Mouse (Mus musculus): ENCODE measurements around the gene Gstm6. TPM values are rescaled to one million over a fixed set of nuclear protein-coding genes. Genes with fewer than 3 reads are reported as not detected.
"Not testable (repeated sequence)": the region's sequence is repeated elsewhere in the genome, so short reads cannot be mapped to it uniquely, and the experiment has no call there.

Gene Gstm6
- polyA plus RNA-seq, 1 experiment = 4.3 TPM

DNA sequence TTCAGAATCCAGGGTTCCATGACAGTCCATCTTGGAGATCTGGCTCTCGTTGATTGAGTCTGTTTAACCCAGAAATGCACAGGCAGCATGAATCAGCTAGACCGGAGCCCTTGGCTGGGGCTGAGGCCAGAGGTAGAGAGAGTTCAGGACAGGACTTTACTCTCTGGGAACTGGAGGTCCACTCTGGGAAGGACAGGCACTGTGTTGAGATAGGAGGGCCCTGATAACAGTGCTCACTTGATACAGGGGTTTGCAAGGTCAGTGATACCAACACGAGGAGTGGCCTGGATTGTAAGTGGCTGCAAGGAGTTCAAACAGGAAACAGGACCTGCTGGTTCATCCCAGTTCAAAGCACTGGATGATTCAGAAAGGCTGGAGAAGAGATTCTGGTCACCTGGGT is 34.1 kb upstream of the Gstm6 start:
- H3K27ac ChIP-seq (ENCODE audit: insufficient read depth, low read depth, low read length) = no peak overlapping the region
- no peak overlapping the region for H3K4me3 ChIP-seq (ENCODE audit: insufficient read depth, low read depth, low read length)
- H3K4me1 ChIP-seq (ENCODE audit: control insufficient read depth, insufficient read depth, low read length) = no peaks in the 10 kb centered on the region
- TF ChIP-seq POLR2A (IDR thresholded peaks at IDR 0.05; ENCODE audit: low read depth, low read length) (no peak), CTCF (conservative IDR thresholded peaks at IDR 0.05; ENCODE audit: insufficient read depth, insufficient read length, low read depth, low read length) (no peak)
- 67% methylated on average over 3 of the region's 3 CpGs for WGBS
- no peaks in the 10 kb centered on the region for H3K27me3 ChIP-seq (replicated peaks; ENCODE audit: control insufficient read depth, insufficient read depth, low read length)
- DNase-seq = no peak
- no peaks in the 10 kb centered on the region for H3K36me3 ChIP-seq (ENCODE audit: control insufficient read depth, insufficient read depth, low read length)

DNA sequence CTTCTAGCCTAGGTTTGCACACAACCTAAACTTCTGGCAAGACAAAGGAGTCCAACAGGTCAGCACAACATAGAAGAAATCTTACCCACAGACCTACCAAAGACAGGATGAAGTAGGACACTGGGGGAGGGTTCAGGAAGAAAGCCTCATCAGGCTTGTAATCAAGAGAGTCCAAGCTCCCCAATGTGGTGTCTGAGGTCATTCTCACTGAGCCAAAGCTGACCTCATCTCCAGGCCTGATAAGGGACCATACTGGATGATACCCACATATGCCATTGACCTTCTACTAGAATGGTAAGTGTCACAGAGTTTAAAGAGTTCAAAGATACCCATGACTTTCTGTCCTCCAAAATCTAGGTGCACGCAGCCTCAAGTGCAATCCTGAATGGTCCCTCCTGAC is 30.7 kb upstream of the Gstm6 start:
- Histone ChIP-seq H3K4me1 (ENCODE audit: control insufficient read depth, insufficient read depth, low read length) (no peaks in the 10 kb centered on the region), H3K27me3 (replicated peaks; ENCODE audit: control insufficient read depth, insufficient read depth, low read length) (no peaks in the 10 kb centered on the region), H3K4me3 (ENCODE audit: insufficient read depth, low read depth, low read length) (no peak overlapping the region), H3K36me3 (ENCODE audit: control insufficient read depth, insufficient read depth, low read length) (no peaks in the 10 kb centered on the region), H3K27ac (ENCODE audit: insufficient read depth, low read depth, low read length) (no peak overlapping the region)
- TF ChIP-seq POLR2A (IDR thresholded peaks at IDR 0.05; ENCODE audit: low read depth, low read length) (no peak), CTCF (conservative IDR thresholded peaks at IDR 0.05; ENCODE audit: insufficient read depth, insufficient read length, low read depth, low read length) (no peak)
- 95% methylated on average over 1 of the region's 1 CpGs for WGBS
- DNase-seq = no peak

GRCm38 (mm10) chr3:107972070-107972469 is 28.5 kb upstream of the Gstm6 start:
- WGBS = 60% methylated on average over 3 of the region's 3 CpGs
- Histone ChIP-seq H3K36me3 (ENCODE audit: control insufficient read depth, insufficient read depth, low read length) (no peaks in the 10 kb centered on the region), H3K4me3 (ENCODE audit: insufficient read depth, low read depth, low read length) (no peak overlapping the region), H3K27ac (ENCODE audit: insufficient read depth, low read depth, low read length) (no peak overlapping the region), H3K4me1 (ENCODE audit: control insufficient read depth, insufficient read depth, low read length) (no peaks in the 10 kb centered on the region), H3K27me3 (replicated peaks; ENCODE audit: control insufficient read depth, insufficient read depth, low read length) (no peaks in the 10 kb centered on the region)
- no peak for DNase-seq
- no peak for TF ChIP-seq POLR2A (IDR thresholded peaks at IDR 0.05; ENCODE audit: low read depth, low read length)
- TF ChIP-seq CTCF (conservative IDR thresholded peaks at IDR 0.05; ENCODE audit: insufficient read depth, insufficient read length, low read depth, low read length) = no peak

DNA sequence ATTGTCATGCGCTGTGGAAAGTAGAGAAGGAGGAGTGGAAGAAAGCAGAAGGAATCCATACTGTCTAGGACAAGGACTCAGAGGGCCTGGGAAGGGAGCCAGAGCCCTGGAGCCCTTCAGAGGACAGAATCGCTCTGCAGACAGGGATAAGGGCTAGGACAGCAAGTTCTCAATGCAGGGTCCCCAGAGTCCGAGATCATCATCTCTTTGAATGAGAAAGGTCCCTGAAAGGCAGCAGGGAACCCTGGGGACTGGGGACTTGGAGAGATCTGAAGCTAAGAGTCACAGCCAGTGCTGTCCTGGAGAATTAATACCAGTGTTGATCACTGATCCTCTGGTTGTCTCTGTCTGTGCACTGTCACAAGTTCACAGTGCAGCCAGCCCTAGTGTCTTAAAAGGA is 27.6 kb upstream of the Gstm6 start:
- H3K4me1 ChIP-seq (ENCODE audit: control insufficient read depth, insufficient read depth, low read length); H3K27ac ChIP-seq (ENCODE audit: insufficient read depth, low read depth, low read length); H3K27me3 ChIP-seq (replicated peaks; ENCODE audit: control insufficient read depth, insufficient read depth, low read length); DNase-seq; H3K36me3 ChIP-seq (ENCODE audit: control insufficient read depth, insufficient read depth, low read length); H3K4me3 ChIP-seq (ENCODE audit: insufficient read depth, low read depth, low read length): not testable (repeated sequence)
- 74% methylated on average over 3 of the region's 3 CpGs for WGBS

DNA sequence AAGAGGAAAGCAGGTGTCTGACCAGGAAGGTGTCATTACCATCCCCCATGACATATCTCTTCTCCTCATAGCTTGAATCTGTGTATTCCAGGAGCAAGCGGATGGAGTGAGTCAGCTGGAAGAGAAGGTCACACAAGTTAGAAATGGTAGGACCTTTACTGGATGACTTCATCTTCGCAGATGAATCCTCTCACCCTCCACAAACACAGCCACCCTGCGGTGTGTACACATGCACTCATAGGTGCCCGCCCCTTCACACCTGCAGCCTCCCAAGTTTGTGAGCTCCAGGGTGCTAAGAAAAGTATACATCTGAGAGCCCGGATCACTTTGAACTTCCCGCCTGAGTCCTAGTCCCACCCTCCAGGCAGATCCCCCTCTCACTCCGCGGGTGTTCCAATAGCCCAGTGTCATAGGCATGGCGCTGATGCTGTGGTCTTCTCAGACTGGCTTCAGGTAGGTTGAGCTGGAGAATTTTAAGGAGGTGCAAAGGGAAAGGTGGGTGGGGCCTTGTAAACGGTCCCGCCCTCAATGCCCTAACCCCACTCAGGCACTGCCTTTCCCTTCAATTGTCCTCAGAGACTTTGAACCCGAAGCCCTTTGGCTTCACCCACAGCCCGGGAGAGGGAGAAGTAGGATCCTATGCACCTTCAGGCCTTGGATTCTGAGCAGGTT is 25.3 kb upstream of the Gstm6 start, which contains the start of gene Gstm3:
TSS of gene Gstm3 (minus strand) at position 560 of the 672 bp plus-strand sequence.
- H3K27me3 ChIP-seq (replicated peaks; ENCODE audit: control insufficient read depth, insufficient read depth, low read length) = no peaks in the 10 kb centered on the region
- no peak within 1 kb of the TSS for H3K4me3 ChIP-seq (ENCODE audit: insufficient read depth, low read depth, low read length)
- no peaks in the 10 kb centered on the region for H3K36me3 ChIP-seq (ENCODE audit: control insufficient read depth, insufficient read depth, low read length)
- no peak for DNase-seq
- TF ChIP-seq POLR2A (IDR thresholded peaks at IDR 0.05; ENCODE audit: low read depth, low read length) (no peak), CTCF (conservative IDR thresholded peaks at IDR 0.05; ENCODE audit: insufficient read depth, insufficient read length, low read depth, low read length) (no peak)
- H3K4me1 ChIP-seq (ENCODE audit: control insufficient read depth, insufficient read depth, low read length) = no peaks in the 10 kb centered on the region
- 61% methylated on average over 13 of the region's 13 CpGs for WGBS
- no peak within 1 kb of the TSS for H3K27ac ChIP-seq (ENCODE audit: insufficient read depth, low read depth, low read length)

GRCm38 (mm10) chr3:107966631-107967030 is 23.1 kb upstream of the Gstm6 start:
- Histone ChIP-seq H3K27ac (ENCODE audit: insufficient read depth, low read depth, low read length) (no peak overlapping the region), H3K27me3 (replicated peaks; ENCODE audit: control insufficient read depth, insufficient read depth, low read length) (no peaks in the 10 kb centered on the region)
- WGBS = 96% methylated on average over 5 of the region's 5 CpGs

DNA sequence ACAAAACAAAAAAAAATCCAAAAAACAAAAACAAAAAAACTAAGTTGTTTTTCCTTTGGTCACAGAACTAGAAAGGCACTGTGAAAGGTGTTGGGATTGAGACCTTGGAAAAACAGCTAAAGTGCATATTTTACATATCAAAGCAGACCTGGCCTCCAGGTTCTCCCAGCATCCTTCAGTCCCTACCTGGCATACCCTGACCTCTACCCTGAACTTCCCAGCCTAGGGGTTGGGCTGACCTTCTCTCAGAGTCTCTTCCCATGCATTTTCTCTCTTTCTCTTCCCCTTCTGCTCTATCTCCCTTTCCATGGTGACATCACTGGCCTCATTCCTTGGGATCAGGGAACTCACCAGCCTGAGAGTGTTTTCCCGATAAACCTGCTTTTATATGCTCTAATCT is 22.0 kb upstream of the Gstm6 start:
- no peaks in the 10 kb centered on the region for H3K4me1 ChIP-seq (ENCODE audit: control insufficient read depth, insufficient read depth, low read length)
- H3K4me3 ChIP-seq (ENCODE audit: insufficient read depth, low read depth, low read length) = no peak overlapping the region
- TF ChIP-seq CTCF (conservative IDR thresholded peaks at IDR 0.05; ENCODE audit: insufficient read depth, insufficient read length, low read depth, low read length) (no peak), POLR2A (IDR thresholded peaks at IDR 0.05; ENCODE audit: low read depth, low read length) (no peak)
- DNase-seq = no peak
- no peaks in the 10 kb centered on the region for H3K36me3 ChIP-seq (ENCODE audit: control insufficient read depth, insufficient read depth, low read length)
- no peak overlapping the region for H3K27ac ChIP-seq (ENCODE audit: insufficient read depth, low read depth, low read length)
- no peaks in the 10 kb centered on the region for H3K27me3 ChIP-seq (replicated peaks; ENCODE audit: control insufficient read depth, insufficient read depth, low read length)
- 60% methylated on average over 1 of the region's 1 CpGs for WGBS

More at GRCm38 (mm10) chr3:107966631-107967030, 23.1 kb upstream of the Gstm6 start:
- Histone ChIP-seq H3K4me1 (ENCODE audit: control insufficient read depth, insufficient read depth, low read length) (no peaks in the 10 kb centered on the region), H3K4me3 (ENCODE audit: insufficient read depth, low read depth, low read length) (no peak overlapping the region), H3K36me3 (ENCODE audit: control insufficient read depth, insufficient read depth, low read length) (no peaks in the 10 kb centered on the region)
- TF ChIP-seq CTCF (conservative IDR thresholded peaks at IDR 0.05; ENCODE audit: insufficient read depth, insufficient read length, low read depth, low read length) (no peak), POLR2A (IDR thresholded peaks at IDR 0.05; ENCODE audit: low read depth, low read length) (no peak)
- no peak for DNase-seq
